Mouse (Mus musculus) embryonic stem cell, embryonic (primary cell): ENCODE measurements around the gene Wdr46.

Source experiments
- CTCF ChIA-PET, 4 experiments: fragments of 300-600 bp in 2 of 4; fragments of 350-600 bp in 2 of 4; sonication (Branson Sonifier 250); formaldehyde crosslinking; loops; one replicate each; lab custom pipeline; 2022; ENCODE audit warnings: inconsistent platforms in 2 of 4; lab: Charles Lee
- POLR2A ChIA-PET, 4 experiments: fragments of 300-600 bp in 2 of 4; fragments of 350-600 bp in 2 of 4; sonication (Branson Sonifier 250); formaldehyde crosslinking; loops; one replicate each; lab custom pipeline; 2022; ENCODE audit warnings: antibody characterized with exemption in 4 of 4, inconsistent platforms in 1 of 4; lab: Charles Lee

Wdr46 gene

GRCm38 (mm10) chr17:33948090-33948904, 7.8 kb downstream of the Wdr46 start:
- CTCF ChIA-PET: no interaction called here
- POLR2A ChIA-PET: interaction anchor here in 3 of 4 experiments (0.6 to 11.4 kb wide), 11 partner anchors 7 to 170 kb away, joined by 3 to 528 read pairs (median 4); partner anchors contain the start of genes Pfdn6 (in 3 of the 3), Wdr46 (in 3 of the 3), Tapbp (in 2 of the 3) and Zbtb22 (in 2 of the 3)

DNA sequence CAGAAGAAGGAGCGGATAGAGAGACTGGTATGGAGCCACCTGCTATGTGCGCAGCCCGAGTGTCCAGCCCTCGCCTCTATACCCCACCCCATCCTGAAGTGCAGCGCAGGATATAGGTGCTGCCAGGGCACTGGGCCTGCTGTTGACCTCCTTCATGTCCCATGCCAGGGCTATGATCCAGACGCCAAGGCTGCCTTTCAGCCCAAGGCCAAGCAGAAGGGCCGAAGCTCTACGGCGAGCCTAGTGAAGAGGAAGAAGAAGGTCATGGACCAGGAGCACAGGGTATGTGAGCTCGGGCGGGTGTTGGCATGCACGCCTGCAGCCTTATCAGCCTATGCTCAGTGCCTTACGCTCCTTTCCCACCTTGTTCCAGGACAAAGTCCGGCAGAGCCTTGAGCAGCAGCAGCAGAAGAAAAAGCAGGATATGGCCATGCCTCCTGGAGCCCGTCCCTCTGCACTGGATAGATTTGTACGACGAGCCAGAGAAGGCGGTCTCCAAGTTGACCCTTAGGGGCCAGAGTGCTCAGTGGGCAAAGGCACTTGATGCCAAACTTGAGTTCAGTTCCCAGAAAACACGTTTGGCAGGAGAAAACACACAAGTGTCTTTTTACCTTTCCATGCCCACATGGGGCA, 8.6 kb downstream of the Wdr46 start:
- POLR2A ChIA-PET: interaction anchor here (0.8 to 11.4 kb wide), 18 partner anchors 8 to 170 kb away, joined by 3 to 528 read pairs (median 18); partner anchors contain the start of genes Pfdn6 (in 4 of the 4), Wdr46 (in 4 of the 4), Daxx (in 2 of the 4) and Rgl2 (in 2 of the 4)
- CTCF ChIA-PET: no interaction called here

GRCm38 (mm10) chr17:33950131-33950625, 9.7 kb downstream of the Wdr46 start:
- CTCF ChIA-PET: interaction anchor here (0.6 to 1.0 kb wide), 6 partner anchors 10 to 151 kb away, joined by 3 to 4 read pairs (median 3); partner anchors contain the start of genes Wdr46 (in 3 of the 4) and Pfdn6 (in 2 of the 4)
- POLR2A ChIA-PET: interaction anchor here (0.5 to 11.4 kb wide), 52 partner anchors 9 to 654 kb away, joined by 3 to 528 read pairs (median 8); partner anchors contain the start of genes Pfdn6 (in 4 of the 4), Wdr46 (in 4 of the 4), Daxx (in 3 of the 4) and Tapbp (in 3 of the 4)

GRCm38 (mm10) chr17:33951021-33951946, 10.8 kb downstream of the Wdr46 start, which contains the start of gene B3galt4:
Gene B3galt4 (minus strand): TSS chr17:33951488.
- ChIA-PET CTCF (interaction anchor here (0.6 to 1.7 kb wide), 17 partner anchors 11 to 1025 kb away, joined by 3 to 11 read pairs (median 3); partner anchors contain the start of genes Pfdn6 (in 2 of the 4) and Wdr46 (in 2 of the 4)), POLR2A (interaction anchor here (0.5 to 11.4 kb wide), 121 partner anchors 8 to 653 kb away, joined by 3 to 528 read pairs (median 5); partner anchors contain the start of genes Daxx (in 4 of the 4), Ndufa7 (in 4 of the 4), Pfdn6 (in 4 of the 4) and Rps28 (in 4 of the 4))

DNA sequence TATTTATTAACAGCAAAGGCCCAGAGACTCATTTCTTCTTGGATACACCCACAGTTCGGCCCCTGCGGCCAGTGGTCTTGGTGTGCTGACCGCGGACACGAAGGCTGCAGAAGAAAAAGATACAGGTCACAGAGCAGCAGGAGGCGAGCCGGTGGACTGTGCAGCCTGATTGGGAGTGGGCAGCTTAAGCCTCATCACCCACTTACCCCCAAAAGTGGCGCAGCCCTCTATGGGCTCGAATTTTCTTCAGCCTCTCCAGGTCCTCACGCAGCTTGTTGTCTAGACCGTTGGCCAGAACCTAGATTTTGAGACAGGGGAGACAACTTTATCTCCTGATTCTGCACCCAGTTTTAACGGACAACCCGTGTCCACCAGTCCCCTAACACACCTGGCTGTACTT, 11.6 kb downstream of the Wdr46 start:
- ChIA-PET CTCF (interaction anchor here in 3 of 4 experiments (0.6 to 1.7 kb wide), 7 partner anchors 16 to 1024 kb away, joined by 3 to 11 read pairs (median 4); no protein-coding TSS in a partner anchor), POLR2A (interaction anchor here (0.6 to 11.4 kb wide), 94 partner anchors 9 to 652 kb away, joined by 3 to 528 read pairs (median 6); partner anchors contain the start of genes Pfdn6 (in 4 of the 4), Wdr46 (in 4 of the 4), Daxx (in 3 of the 4) and H2-DMa (in 3 of the 4))

GRCm38 (mm10) chr17:33952879-33953278, 12.4 kb downstream of the Wdr46 start:
- CTCF ChIA-PET: no interaction called here

GRCm38 (mm10) chr17:33953310-33953709, 12.8 kb downstream of the Wdr46 start:
- CTCF ChIA-PET: no interaction called here

More at GRCm38 (mm10) chr17:33952879-33953278, 12.4 kb downstream of the Wdr46 start:
- POLR2A ChIA-PET: interaction anchor here (0.8 to 11.4 kb wide), 48 partner anchors 9 to 193 kb away, joined by 3 to 528 read pairs (median 8); partner anchors contain the start of genes Daxx (in 3 of the 4), H2-DMa (in 3 of the 4), Pfdn6 (in 3 of the 4) and Rxrb (in 3 of the 4)

GRCm38 (mm10) chr17:33953961-33954565, 13.6 kb downstream of the Wdr46 start:
- POLR2A ChIA-PET: interaction anchor here (0.6 to 11.4 kb wide), 55 partner anchors 8 to 651 kb away, joined by 3 to 528 read pairs (median 10); partner anchors contain the start of genes Daxx (in 3 of the 4), Pfdn6 (in 3 of the 4), Rxrb (in 3 of the 4) and Slc39a7 (in 3 of the 4)
- CTCF ChIA-PET: interaction anchor here in 1 of 4 experiments (4.7 kb wide), 1 partner anchor 15 kb away, joined by 15 read pairs; no protein-coding TSS in a partner anchor

More at GRCm38 (mm10) chr17:33953310-33953709, 12.8 kb downstream of the Wdr46 start:
- POLR2A ChIA-PET: interaction anchor here (0.6 to 11.4 kb wide), 47 partner anchors 8 to 193 kb away, joined by 3 to 528 read pairs (median 7); partner anchors contain the start of genes Daxx (in 3 of the 4), H2-DMa (in 3 of the 4), Pfdn6 (in 3 of the 4) and Rxrb (in 3 of the 4)

GRCm38 (mm10) chr17:33954646-33955554, 14.4 kb downstream of the Wdr46 start:
- ChIA-PET POLR2A (interaction anchor here (0.6 to 11.4 kb wide), 138 partner anchors 7 to 1550 kb away, joined by 3 to 528 read pairs (median 6); partner anchors contain the start of genes H2-DMa (in 4 of the 4), Rxrb (in 4 of the 4), Slc39a7 (in 4 of the 4) and Daxx (in 3 of the 4)), CTCF (interaction anchor here (0.6 to 4.7 kb wide), 11 partner anchors 14 to 181 kb away, joined by 3 to 15 read pairs (median 4); partner anchors contain the start of genes Rgl2 (in 1 of the 4), Rxrb (in 1 of the 4) and Slc39a7 (in 1 of the 4))

- POLR2A ChIA-PET: interaction anchor here (0.5 to 11.4 kb wide), 155 partner anchors 9 to 1549 kb away, joined by 3 to 528 read pairs (median 5); partner anchors contain the start of genes H2-DMa (in 4 of the 4), Pfdn6 (in 4 of the 4), Rxrb (in 4 of the 4) and Slc39a7 (in 4 of the 4)
- CTCF ChIA-PET: interaction anchor here (0.6 to 4.7 kb wide), 19 partner anchors 10 to 180 kb away, joined by 3 to 15 read pairs (median 4); partner anchors contain the start of genes Rgl2 (in 1 of the 4), Rxrb (in 1 of the 4) and Slc39a7 (in 1 of the 4)
These were observed 15.2 kb downstream of the Wdr46 start, which contains the start of the genes Vps52 and Rps18 for GRCm38 (mm10) chr17:33955555-33956214. Gene Vps52 (plus strand): TSS chr17:33955812. Gene Rps18 (minus strand): TSS chr17:33956001.

- CTCF ChIA-PET: interaction anchor here (1.0 to 4.7 kb wide), 16 partner anchors 9 to 179 kb away, joined by 3 to 15 read pairs (median 4); partner anchors contain the start of genes Rxrb (in 1 of the 4) and Slc39a7 (in 1 of the 4)
- POLR2A ChIA-PET: interaction anchor here (0.5 to 11.4 kb wide), 121 partner anchors 9 to 1548 kb away, joined by 3 to 528 read pairs (median 6); partner anchors contain the start of genes Pfdn6 (in 4 of the 4), Rxrb (in 4 of the 4), Slc39a7 (in 4 of the 4) and Wdr46 (in 4 of the 4)
These were observed 15.9 kb downstream of the Wdr46 start for GRCm38 (mm10) chr17:33956336-33956735.

DNA sequence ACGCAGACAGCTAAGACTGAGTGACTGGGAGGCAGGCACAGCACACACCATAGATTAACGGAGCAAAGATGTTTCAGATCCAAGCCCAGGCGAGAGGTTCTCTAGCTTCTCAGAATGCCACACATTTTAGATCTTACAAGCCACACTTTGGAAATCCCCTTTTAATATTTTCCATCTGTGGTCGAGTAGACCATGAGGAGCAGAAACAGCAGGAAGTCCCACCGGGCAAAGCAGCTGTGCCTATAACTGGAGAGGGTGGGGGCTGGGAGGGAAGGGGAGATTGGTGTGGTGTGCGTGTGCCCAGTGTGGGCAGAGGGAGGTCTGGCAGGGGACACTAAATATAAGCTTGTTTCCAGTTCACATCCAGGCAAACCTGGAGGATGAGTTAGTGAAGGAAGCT, 17.0 kb downstream of the Wdr46 start:
- POLR2A ChIA-PET: interaction anchor here in 3 of 4 experiments (0.7 to 11.4 kb wide), 8 partner anchors 12 to 632 kb away, joined by 3 to 528 read pairs (median 22); partner anchors contain the start of genes H2-DMa (in 2 of the 3), Rgl2 (in 2 of the 3), Gpsm3 (in 1 of the 3) and H2-K1 (in 1 of the 3)
- CTCF ChIA-PET: interaction anchor here in 3 of 4 experiments (0.6 to 4.7 kb wide), 5 partner anchors 11 to 1463 kb away, joined by 3 to 15 read pairs (median 4); no protein-coding TSS in a partner anchor

DNA sequence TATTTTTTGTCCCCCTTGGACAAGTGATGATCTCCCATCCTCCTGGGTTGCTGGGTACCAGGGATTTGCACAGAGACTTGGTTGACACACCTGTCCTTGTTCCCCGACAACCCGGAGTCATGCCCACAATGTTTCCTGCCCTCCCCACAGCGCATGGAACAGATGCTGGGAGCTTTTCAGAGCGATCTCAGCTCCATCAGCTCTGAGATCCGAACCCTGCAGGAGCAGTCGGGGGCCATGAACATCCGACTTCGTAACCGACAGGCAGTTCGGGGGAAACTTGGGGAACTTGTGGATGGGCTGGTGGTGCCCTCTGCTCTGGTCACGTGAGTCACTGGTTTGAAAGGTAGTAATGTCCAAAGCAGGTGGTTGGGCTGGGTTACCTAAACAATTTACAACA, 18.0 kb downstream of the Wdr46 start:
- POLR2A ChIA-PET: interaction anchor here in 3 of 4 experiments (0.6 to 11.4 kb wide), 6 partner anchors 11 to 160 kb away, joined by 3 to 528 read pairs (median 30); partner anchors contain the start of genes Rgl2 (in 2 of the 3), H2-DMa (in 1 of the 3), Pfdn6 (in 1 of the 3) and Rxrb (in 1 of the 3)
- CTCF ChIA-PET: interaction anchor here in 2 of 4 experiments (0.8 to 4.7 kb wide), 6 partner anchors 10 to 1344 kb away, joined by 3 to 15 read pairs (median 4); no protein-coding TSS in a partner anchor
